Mouse (Mus musculus): ENCODE measurements around the gene Gfra1.

The Gfra1 gene

DNA sequence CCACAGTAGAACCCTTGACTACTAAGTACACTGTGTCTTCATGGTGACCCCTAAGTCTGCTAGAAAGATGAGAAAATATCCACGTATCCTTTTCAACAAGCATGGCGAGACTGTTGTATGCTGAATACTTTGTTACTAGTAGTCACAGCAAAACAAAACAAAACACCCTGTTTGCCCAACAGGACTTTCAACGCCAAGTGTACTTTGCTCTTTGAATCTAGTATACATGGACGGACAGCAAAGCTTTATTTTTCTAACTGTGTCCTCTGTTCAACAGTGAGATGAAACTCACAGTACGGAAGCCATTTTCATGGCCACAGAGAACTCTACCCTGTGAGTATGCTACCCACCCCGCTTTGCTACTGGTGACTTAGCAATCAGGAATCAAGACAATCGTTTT lies 62.6 kb downstream of the Gfra1 start:
- DNase-seq (ENCODE audit: low spot score): no peak

DNA sequence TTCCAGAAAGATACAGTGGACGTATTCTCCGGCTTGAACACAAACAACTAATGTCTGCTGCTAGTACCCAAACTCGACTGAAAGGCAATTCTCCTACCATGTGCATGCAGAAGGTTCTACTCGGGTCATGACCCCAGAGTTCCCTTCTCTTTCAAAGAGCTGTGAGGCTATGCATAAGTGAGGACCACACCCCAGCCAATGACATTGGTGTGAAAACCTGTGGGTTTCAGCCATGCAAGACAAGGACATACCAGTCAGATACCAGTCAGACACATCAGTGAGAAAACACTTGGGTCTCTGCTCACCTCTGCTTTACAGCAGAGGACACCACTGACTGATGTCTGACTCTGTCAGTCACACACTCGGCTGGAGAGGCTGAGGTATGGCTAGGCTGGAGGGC lies 63.9 kb downstream of the Gfra1 start:
- DNase-seq (ENCODE audit: low spot score): no peak

- no peak for DNase-seq (ENCODE audit: low spot score)
Observed at GRCm38 (mm10) chr19:58389466-58389865, 66.2 kb downstream of the Gfra1 start.

- DNase-seq (ENCODE audit: low spot score): no peak
Observed at GRCm38 (mm10) chr19:58388851-58389447, 66.8 kb downstream of the Gfra1 start.

DNA sequence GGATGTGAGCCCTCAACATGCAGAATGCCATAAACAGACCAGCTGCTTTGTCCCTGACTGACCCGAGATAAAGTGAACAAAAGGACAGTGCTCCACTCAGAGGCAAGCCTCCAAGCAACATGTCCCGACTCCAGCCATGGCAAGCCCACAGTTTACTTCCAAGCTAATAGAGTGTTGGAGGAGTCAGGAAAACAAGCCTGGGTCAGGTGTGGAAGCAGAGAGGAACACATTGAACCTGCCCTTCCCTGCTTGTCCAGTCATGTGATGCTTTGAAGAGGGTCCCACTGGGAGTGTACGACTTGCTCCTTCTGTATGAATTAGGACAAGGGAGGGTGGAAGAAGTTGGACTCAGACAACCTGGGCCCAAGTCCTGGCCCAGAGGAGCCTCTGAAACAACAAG lies 72.4 kb downstream of the Gfra1 start:
- no peak for DNase-seq (ENCODE audit: low spot score)

DNA sequence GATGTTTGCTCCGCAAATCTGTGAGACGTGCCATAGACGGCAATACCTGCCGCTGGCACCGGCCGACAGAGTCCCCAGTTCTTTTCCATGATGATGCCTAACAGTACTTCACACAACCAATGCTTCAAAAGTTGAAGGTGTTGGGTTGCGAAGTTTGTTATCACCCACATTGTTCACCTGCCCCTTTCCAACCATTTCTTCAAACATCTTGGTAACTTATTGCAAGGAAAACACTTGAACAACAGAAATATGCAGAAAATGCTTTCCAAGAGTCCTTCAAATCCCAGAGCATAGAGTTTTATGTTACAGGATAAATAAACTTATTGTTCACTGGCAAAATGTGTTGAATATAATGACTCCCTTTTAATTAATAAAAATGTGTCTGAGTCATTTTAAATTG lies 73.2 kb downstream of the Gfra1 start:
- DNase-seq (ENCODE audit: low spot score): no peak

DNA sequence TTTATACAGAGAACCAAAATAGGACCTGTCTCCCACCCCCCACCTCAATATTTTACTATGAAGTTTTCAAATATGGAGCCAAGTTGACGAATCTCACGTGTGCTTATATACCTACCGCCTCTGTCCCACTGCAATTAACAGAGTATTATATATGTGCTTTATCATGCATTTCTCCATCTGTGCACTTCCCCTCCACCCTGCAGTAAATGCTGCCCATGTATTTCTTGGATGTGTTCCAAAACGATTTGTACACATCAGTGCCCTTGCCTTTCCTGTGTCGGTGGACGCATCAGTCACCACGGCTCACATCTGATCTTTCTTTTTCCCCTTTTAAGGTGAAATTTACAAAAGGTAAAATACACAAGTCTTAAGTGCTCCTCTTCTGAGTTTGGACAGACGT lies 77.7 kb downstream of the Gfra1 start:
- no peak for DNase-seq (ENCODE audit: low spot score)

GRCm38 (mm10) chr19:58376675-58377102 lies 79.0 kb downstream of the Gfra1 start:
- no peak for DNase-seq (ENCODE audit: low spot score)

- no peak for DNase-seq (ENCODE audit: low spot score)
Observed at GRCm38 (mm10) chr19:58374648-58375047, 81.1 kb downstream of the Gfra1 start.

- DNase-seq (ENCODE audit: low spot score): no peak
Observed at GRCm38 (mm10) chr19:58374155-58374554, 81.6 kb downstream of the Gfra1 start.

DNA sequence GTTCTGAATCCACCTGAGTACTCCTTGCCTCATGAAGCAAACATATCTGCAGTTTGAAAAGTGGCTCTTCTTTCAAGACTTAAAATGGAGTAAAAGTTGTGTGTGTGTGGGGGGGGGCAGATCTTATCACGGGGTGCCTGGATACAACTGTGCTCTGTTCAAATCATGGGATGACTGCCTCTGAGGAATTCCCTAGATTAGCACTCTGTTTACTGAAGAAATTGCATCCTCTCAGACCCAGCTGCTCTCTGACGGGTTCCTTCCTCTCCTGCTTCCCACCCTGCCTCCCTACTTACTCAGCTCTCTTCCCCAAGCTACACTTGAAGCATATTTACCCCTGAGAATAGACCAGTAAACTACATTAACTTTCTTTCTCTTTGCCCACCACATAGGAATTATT lies 87.2 kb downstream of the Gfra1 start:
- no peak for DNase-seq (ENCODE audit: low spot score)

GRCm38 (mm10) chr19:58364688-58365087 lies 91.0 kb downstream of the Gfra1 start:
- DNase-seq (ENCODE audit: low spot score): no peak

DNA sequence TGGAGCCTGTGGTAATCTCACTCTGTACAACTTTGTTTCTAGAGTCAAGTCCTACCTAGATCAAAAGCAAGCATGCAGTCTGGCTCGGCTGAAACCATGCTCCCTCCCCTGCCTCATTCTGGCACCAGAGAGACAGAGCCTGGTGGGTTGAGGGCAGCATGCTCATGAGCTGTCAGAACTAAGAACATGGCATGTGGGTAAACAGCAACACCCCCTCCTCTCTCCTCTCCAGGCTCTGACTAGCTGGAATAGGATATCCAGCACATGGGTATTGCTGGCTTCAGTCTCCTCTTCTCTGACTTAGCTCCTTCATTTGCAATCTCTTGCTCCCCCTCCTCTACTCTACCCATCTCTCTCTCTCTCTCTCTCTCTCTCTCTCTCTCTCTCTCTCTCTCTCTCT lies 94.7 kb downstream of the Gfra1 start:
- DNase-seq (ENCODE audit: low spot score): no peak

DNA sequence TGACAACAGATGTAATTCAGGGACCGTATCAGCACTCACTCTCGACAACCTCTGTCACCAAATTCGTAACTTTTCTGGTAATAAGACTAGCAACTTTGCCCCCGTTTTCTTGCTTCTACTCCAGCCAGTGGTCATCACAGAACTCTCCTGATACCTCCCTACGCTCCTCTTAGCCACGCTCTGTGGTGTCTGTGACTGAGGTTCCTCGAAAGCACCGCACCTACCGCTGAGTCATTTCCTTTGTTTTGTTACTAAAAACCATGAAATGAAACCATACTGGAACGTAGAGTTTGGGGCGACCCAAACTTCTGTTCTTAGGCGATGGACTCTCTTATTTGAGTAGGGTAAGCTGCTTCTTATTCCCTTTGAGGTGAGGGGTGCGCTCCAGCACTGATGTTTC lies 97.6 kb downstream of the Gfra1 start:
- DNase-seq (ENCODE audit: low spot score): no peak

- DNase-seq (ENCODE audit: low spot score): no peak
Observed at GRCm38 (mm10) chr19:58353953-58354352, 101.8 kb downstream of the Gfra1 start.

GRCm38 (mm10) chr19:58353260-58353870 lies 102.3 kb downstream of the Gfra1 start:
- no peak for DNase-seq (ENCODE audit: low spot score)

DNA sequence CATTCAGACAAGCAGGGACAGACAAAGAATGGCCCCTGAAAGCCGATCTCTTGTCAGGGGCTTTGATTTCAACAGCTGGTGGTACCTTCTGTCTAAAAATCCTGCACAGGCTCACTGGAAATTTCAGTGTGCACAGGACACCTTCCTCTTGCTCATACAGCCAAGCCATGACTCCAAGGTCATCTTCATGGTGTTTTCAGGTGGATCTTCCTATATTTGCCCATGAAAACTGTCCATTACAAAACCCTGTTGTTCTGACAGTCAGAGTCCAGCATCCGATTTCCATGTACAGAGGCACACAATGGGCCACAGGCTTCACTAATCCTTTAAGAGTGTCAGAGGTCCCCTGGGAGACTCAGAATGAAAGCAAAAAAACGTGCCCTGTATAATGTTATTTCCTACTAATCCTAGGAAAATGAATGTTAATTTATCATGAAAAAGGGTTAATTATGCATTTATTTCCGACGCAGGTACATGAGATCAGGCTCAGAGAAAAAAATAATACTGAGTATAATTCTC lies 105.8 kb downstream of the Gfra1 start:
- no peak for DNase-seq (ENCODE audit: low spot score)

GRCm38 (mm10) chr19:58345137-58345536 lies 110.6 kb downstream of the Gfra1 start:
- DNase-seq (ENCODE audit: low spot score): no peak

DNA sequence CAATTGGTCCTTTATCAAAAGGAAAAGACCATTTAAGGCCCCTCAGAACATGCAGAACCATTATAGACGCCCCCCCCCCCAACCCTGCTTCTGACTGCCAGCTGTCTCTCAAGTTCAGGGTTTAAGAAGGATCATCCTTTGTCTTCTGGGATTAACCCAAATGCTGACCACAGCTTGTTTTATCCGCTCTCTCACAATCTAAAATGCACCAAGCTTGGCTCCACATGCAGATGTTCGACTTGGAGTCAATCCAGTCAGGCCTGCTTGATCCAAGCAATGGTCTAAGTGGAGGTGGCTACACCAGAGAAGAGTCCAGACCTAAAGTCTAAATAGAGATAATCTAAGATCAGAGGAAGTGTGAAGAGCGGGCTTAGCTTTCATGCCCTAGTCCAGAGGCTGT lies 114.4 kb downstream of the Gfra1 start:
- no peak for DNase-seq (ENCODE audit: low spot score)

GRCm38 (mm10) chr19:58340221-58340620 lies 115.5 kb downstream of the Gfra1 start:
- DNase-seq (ENCODE audit: low spot score): no peak

- no peak for DNase-seq (ENCODE audit: low spot score)
Observed at GRCm38 (mm10) chr19:58336802-58337201, 118.9 kb downstream of the Gfra1 start.

GRCm38 (mm10) chr19:58335585-58336530 lies 119.9 kb downstream of the Gfra1 start:
- DNase-seq (ENCODE audit: low spot score): no peak

DNA sequence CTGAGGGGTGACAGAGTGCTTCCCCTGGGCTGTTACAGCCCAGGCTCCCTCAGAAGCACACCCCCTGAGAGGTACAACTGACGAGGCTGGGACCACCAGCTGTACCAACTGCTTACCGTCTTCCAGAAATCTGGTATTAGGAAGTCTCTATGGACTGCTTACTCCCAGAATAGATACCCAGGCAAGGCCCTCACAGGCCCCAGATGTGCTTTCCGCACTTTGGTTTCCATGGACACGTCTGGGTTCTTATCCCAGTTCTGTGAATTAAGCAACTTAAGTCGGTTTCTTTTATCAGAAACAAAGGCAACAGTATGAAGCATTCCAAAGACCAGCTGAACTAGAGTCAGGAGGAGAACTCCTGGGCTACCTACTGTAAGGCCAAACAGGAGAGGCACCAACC lies 126.4 kb downstream of the Gfra1 start:
- DNase-seq (ENCODE audit: low spot score): no peak

Data from layer of hippocampus, adult 11-12 months (tissue).